Mouse (Mus musculus): Measurements from ENCODE around the gene Mapk10. TPM values are rescaled to one million over a fixed set of nuclear protein-coding genes. Genes with fewer than 3 reads are reported as not detected.
"Not testable (repeated sequence)": the region's sequence is repeated elsewhere in the genome, so short reads cannot be mapped to it uniquely, and the experiment has no call there.

The Mapk10 gene
- polyA plus RNA-seq, 1 experiment, result not detected

GRCm38 (mm10) chr5:102889163-102889488 is 322.0 kb downstream of the Mapk10 start:
- H3K36me3 ChIP-seq (ENCODE audit: control insufficient read depth, insufficient read depth, low read length, poor library complexity, severe bottlenecking), result no peaks in the 10 kb centered on the region
- no peak overlapping the region for H3K4me3 ChIP-seq (ENCODE audit: low read depth, low read length)
- no peak overlapping the region for H3K27ac ChIP-seq (ENCODE audit: insufficient read depth, low read length)
- H3K9ac ChIP-seq (ENCODE audit: low read depth, poor library complexity, severe bottlenecking), result no peak overlapping the region
- no peaks in the 10 kb centered on the region for H3K4me1 ChIP-seq (ENCODE audit: control insufficient read depth, insufficient read depth, low read length)
- no peaks in the 10 kb centered on the region for H3K27me3 ChIP-seq (ENCODE audit: control insufficient read depth, insufficient read depth, low read length, poor library complexity, severe bottlenecking)
- TF ChIP-seq POLR2A (IDR thresholded peaks at IDR 0.05; ENCODE audit: insufficient read depth, low read length), result no peak
- no peak for TF ChIP-seq CTCF (IDR thresholded peaks at IDR 0.05; ENCODE audit: low read depth, low read length)
- TF ChIP-seq EP300 (IDR thresholded peaks at IDR 0.05; ENCODE audit: insufficient read depth, low read depth, low read length), result no peak
- H3K9me3 ChIP-seq (replicated peaks; ENCODE audit: control insufficient read depth, insufficient read depth, low read length, poor library complexity, severe bottlenecking), result no peaks in the 10 kb centered on the region

GRCm38 (mm10) chr5:102888482-102889162 is 322.5 kb downstream of the Mapk10 start:
- Histone ChIP-seq H3K4me1 (ENCODE audit: control insufficient read depth, insufficient read depth, low read length) (no peaks in the 10 kb centered on the region), H3K27ac (ENCODE audit: insufficient read depth, low read length) (no peak overlapping the region), H3K4me3 (ENCODE audit: low read depth, low read length) (no peak overlapping the region), H3K9me3 (replicated peaks; ENCODE audit: control insufficient read depth, insufficient read depth, low read length, poor library complexity, severe bottlenecking) (no peaks in the 10 kb centered on the region), H3K9ac (ENCODE audit: low read depth, poor library complexity, severe bottlenecking) (no peak overlapping the region), H3K27me3 (ENCODE audit: control insufficient read depth, insufficient read depth, low read length, poor library complexity, severe bottlenecking) (no peaks in the 10 kb centered on the region), H3K36me3 (ENCODE audit: control insufficient read depth, insufficient read depth, low read length, poor library complexity, severe bottlenecking) (no peaks in the 10 kb centered on the region)
- no peak for TF ChIP-seq POLR2A (IDR thresholded peaks at IDR 0.05; ENCODE audit: insufficient read depth, low read length)
- no peak for TF ChIP-seq CTCF (IDR thresholded peaks at IDR 0.05; ENCODE audit: low read depth, low read length)
- TF ChIP-seq EP300 (IDR thresholded peaks at IDR 0.05; ENCODE audit: insufficient read depth, low read depth, low read length), result no peak

- Histone ChIP-seq H3K4me3 (ENCODE audit: low read depth, low read length) (no peak overlapping the region), H3K4me1 (ENCODE audit: control insufficient read depth, insufficient read depth, low read length) (no peaks in the 10 kb centered on the region), H3K9me3 (replicated peaks; ENCODE audit: control insufficient read depth, insufficient read depth, low read length, poor library complexity, severe bottlenecking) (no peaks in the 10 kb centered on the region), H3K9ac (ENCODE audit: low read depth, poor library complexity, severe bottlenecking) (no peak overlapping the region), H3K27me3 (ENCODE audit: control insufficient read depth, insufficient read depth, low read length, poor library complexity, severe bottlenecking) (no peaks in the 10 kb centered on the region), H3K36me3 (ENCODE audit: control insufficient read depth, insufficient read depth, low read length, poor library complexity, severe bottlenecking) (no peaks in the 10 kb centered on the region), H3K27ac (ENCODE audit: insufficient read depth, low read length) (no peak overlapping the region)
- TF ChIP-seq EP300 (IDR thresholded peaks at IDR 0.05; ENCODE audit: insufficient read depth, low read depth, low read length) (no peak), CTCF (IDR thresholded peaks at IDR 0.05; ENCODE audit: low read depth, low read length) (no peak), POLR2A (IDR thresholded peaks at IDR 0.05; ENCODE audit: insufficient read depth, low read length) (no peak)
Measured at GRCm38 (mm10) chr5:102875628-102876027, 335.5 kb downstream of the Mapk10 start.

GRCm38 (mm10) chr5:102874605-102875298 is 336.4 kb downstream of the Mapk10 start:
- H3K9ac ChIP-seq (ENCODE audit: low read depth, poor library complexity, severe bottlenecking), result no peak overlapping the region
- H3K9me3 ChIP-seq (replicated peaks; ENCODE audit: control insufficient read depth, insufficient read depth, low read length, poor library complexity, severe bottlenecking), result no peaks in the 10 kb centered on the region
- no peaks in the 10 kb centered on the region for H3K36me3 ChIP-seq (ENCODE audit: control insufficient read depth, insufficient read depth, low read length, poor library complexity, severe bottlenecking)
- H3K4me3 ChIP-seq (ENCODE audit: low read depth, low read length), result no peak overlapping the region
- TF ChIP-seq CTCF (IDR thresholded peaks at IDR 0.05; ENCODE audit: low read depth, low read length) (no peak), EP300 (IDR thresholded peaks at IDR 0.05; ENCODE audit: insufficient read depth, low read depth, low read length) (no peak), POLR2A (IDR thresholded peaks at IDR 0.05; ENCODE audit: insufficient read depth, low read length) (no peak)
- no peaks in the 10 kb centered on the region for H3K4me1 ChIP-seq (ENCODE audit: control insufficient read depth, insufficient read depth, low read length)
- H3K27me3 ChIP-seq (ENCODE audit: control insufficient read depth, insufficient read depth, low read length, poor library complexity, severe bottlenecking), result no peaks in the 10 kb centered on the region
- H3K27ac ChIP-seq (ENCODE audit: insufficient read depth, low read length), result no peak overlapping the region

- H3K27ac ChIP-seq (ENCODE audit: insufficient read depth, low read length); H3K4me3 ChIP-seq (ENCODE audit: low read depth, low read length); H3K4me1 ChIP-seq (ENCODE audit: control insufficient read depth, insufficient read depth, low read length); H3K27me3 ChIP-seq (ENCODE audit: control insufficient read depth, insufficient read depth, low read length, poor library complexity, severe bottlenecking); H3K9ac ChIP-seq (ENCODE audit: low read depth, poor library complexity, severe bottlenecking); H3K36me3 ChIP-seq (ENCODE audit: control insufficient read depth, insufficient read depth, low read length, poor library complexity, severe bottlenecking); H3K9me3 ChIP-seq (replicated peaks; ENCODE audit: control insufficient read depth, insufficient read depth, low read length, poor library complexity, severe bottlenecking): not testable (repeated sequence)
Measured at GRCm38 (mm10) chr5:102872996-102873395, 338.1 kb downstream of the Mapk10 start.

- TF ChIP-seq POLR2A (IDR thresholded peaks at IDR 0.05; ENCODE audit: insufficient read depth, low read length) (no peak), EP300 (IDR thresholded peaks at IDR 0.05; ENCODE audit: insufficient read depth, low read depth, low read length) (no peak), CTCF (IDR thresholded peaks at IDR 0.05; ENCODE audit: low read depth, low read length) (no peak)
- Histone ChIP-seq H3K9ac (ENCODE audit: low read depth, poor library complexity, severe bottlenecking) (no peak overlapping the region), H3K27me3 (ENCODE audit: control insufficient read depth, insufficient read depth, low read length, poor library complexity, severe bottlenecking) (no peaks in the 10 kb centered on the region; the same call in 1 of the 2 replicates), H3K27ac (ENCODE audit: insufficient read depth, low read length) (no peak overlapping the region), H3K4me3 (ENCODE audit: low read depth, low read length) (no peak overlapping the region), H3K4me1 (ENCODE audit: control insufficient read depth, insufficient read depth, low read length) (no peaks in the 10 kb centered on the region), H3K36me3 (ENCODE audit: control insufficient read depth, insufficient read depth, low read length, poor library complexity, severe bottlenecking) (no peaks in the 10 kb centered on the region), H3K9me3 (replicated peaks; ENCODE audit: control insufficient read depth, insufficient read depth, low read length, poor library complexity, severe bottlenecking) (no peaks in the 10 kb centered on the region)
Measured at GRCm38 (mm10) chr5:102868196-102868595, 342.9 kb downstream of the Mapk10 start.
